Mouse (Mus musculus) ES-Bruce4 (cell line): ENCODE measurements around the gene Ranbp9.

Source experiments
- CTCF ChIP-seq: IDR thresholded peaks from one replicate; pipeline ENCODE4 v1.8.1; 2011; ENCODE audit warnings: low read depth, low read length
- POLR2A ChIP-seq: IDR thresholded peaks from one replicate; pipeline ENCODE4 v1.8.1; 2011; ENCODE audit warnings: low read length; ENCODE audit not compliant: insufficient read depth

DNA sequence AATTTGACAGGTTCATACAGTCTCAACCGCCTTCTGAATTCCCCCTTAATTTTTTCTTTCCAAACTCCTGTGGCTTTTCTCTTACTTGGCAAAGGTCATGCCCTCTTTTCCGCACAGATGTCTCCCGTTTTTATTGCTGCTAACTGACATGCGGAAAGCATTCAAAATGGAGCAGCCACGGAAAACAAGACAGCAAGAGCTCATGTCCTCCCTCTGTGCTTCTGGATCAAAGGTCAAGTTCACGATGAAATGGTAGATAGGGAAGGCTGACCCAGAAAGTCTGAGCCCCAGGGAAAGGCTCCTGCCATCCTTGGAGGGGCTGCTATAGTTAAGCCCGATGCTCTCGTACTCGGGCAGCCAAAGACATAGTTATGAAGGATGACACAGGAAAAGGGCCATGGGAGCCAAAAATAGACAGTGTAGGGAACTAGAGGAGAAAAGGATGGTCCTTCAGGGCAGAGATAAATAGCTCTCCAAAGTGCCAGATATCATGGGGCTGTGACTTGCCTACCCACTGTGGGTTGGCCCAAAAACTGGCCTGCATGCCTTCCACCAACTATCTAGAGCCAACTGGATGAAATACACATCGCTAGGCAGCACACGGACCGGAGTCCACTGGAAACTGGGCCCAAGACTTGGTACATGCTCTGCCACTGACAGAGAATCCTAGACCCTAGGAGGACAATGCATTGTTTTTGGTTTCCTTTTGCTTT is 5.6 kb upstream of the Ranbp9 start:
- TF ChIP-seq CTCF (no peak), POLR2A (no peak)
